Mouse (Mus musculus) retina, embryonic 14.5 days (tissue): ENCODE data around the gene Prkce.

Experiments used
- DNase-seq: peaks from one replicate; pipeline ENCODE4 v3.0.0-alpha.2; 2015; ENCODE audit warnings: low spot score

Gene Prkce

GRCm38 (mm10) chr17:86705236-86705635, 537.7 kb downstream of the Prkce start:
- DNase-seq, result no peak

- DNase-seq, result no peak
These were observed 538.9 kb downstream of the Prkce start for GRCm38 (mm10) chr17:86706467-86706866.
